Mouse (Mus musculus): ENCODE measurements around the gene Gm37240. TPM values are rescaled to one million over a fixed set of nuclear protein-coding genes. Genes with fewer than 3 reads are reported as not detected.

The Gm37240 gene
- polyA plus RNA-seq, 1 experiment from 2014 or later = 0.93 TPM

GRCm38 (mm10) chr3:85842881-85843218, 44.5 kb downstream of the Gm37240 start:
- no peaks in the 10 kb centered on the region for H3K27me3 ChIP-seq (replicated peaks; ENCODE audit: control insufficient read depth, insufficient read depth, low read length)
- H3K27ac ChIP-seq (ENCODE audit: low read depth, low read length) = no peak overlapping the region
- ATAC-seq = no peak
- no peak overlapping the region for H3K9ac ChIP-seq (ENCODE audit: low read depth, low read length)
- no peaks in the 10 kb centered on the region for H3K9me3 ChIP-seq (ENCODE audit: control insufficient read depth, low read length)
- no peak overlapping the region for H3K4me3 ChIP-seq (ENCODE audit: low read length)
- H3K4me1 ChIP-seq (ENCODE audit: control insufficient read depth, insufficient read depth, low read depth, low read length) = peaks cover 6% of the 10 kb centered on the region; the same call in 1 of the 2 replicates
- H3K4me2 ChIP-seq (ENCODE audit: low read length) = no peak overlapping the region
- no peaks in the 10 kb centered on the region for H3K36me3 ChIP-seq (ENCODE audit: control insufficient read depth, insufficient read depth, low read length)

GRCm38 (mm10) chr3:85842177-85842880, 45.0 kb downstream of the Gm37240 start:
- H3K9ac ChIP-seq (ENCODE audit: low read depth, low read length) = no peak overlapping the region
- H3K4me3 ChIP-seq (ENCODE audit: low read length) = no peak overlapping the region
- H3K4me1 ChIP-seq (ENCODE audit: control insufficient read depth, insufficient read depth, low read depth, low read length) = peaks cover 6% of the 10 kb centered on the region; the same call in 1 of the 2 replicates
- WGBS = 53% methylated on average over 9 of the region's 9 CpGs
- no peak overlapping the region for H3K4me2 ChIP-seq (ENCODE audit: low read length)
- H3K9me3 ChIP-seq (ENCODE audit: control insufficient read depth, low read length) = no peaks in the 10 kb centered on the region
- H3K27me3 ChIP-seq (replicated peaks; ENCODE audit: control insufficient read depth, insufficient read depth, low read length) = no peaks in the 10 kb centered on the region
- H3K27ac ChIP-seq (ENCODE audit: low read depth, low read length) = 0 out of 2 replicates have a peak overlapping the region, but pooled peaks have one; percentile 19
- no peak for ATAC-seq
- H3K36me3 ChIP-seq (ENCODE audit: control insufficient read depth, insufficient read depth, low read length) = no peaks in the 10 kb centered on the region

- 31% methylated on average over 2 of the region's 2 CpGs for WGBS
- H3K9me3 ChIP-seq (ENCODE audit: control insufficient read depth, low read length) = no peaks in the 10 kb centered on the region
- H3K36me3 ChIP-seq (ENCODE audit: control insufficient read depth, insufficient read depth, low read length) = no peaks in the 10 kb centered on the region
- H3K9ac ChIP-seq (ENCODE audit: low read depth, low read length) = no peak overlapping the region
- H3K27ac ChIP-seq (ENCODE audit: low read depth, low read length) = 0 out of 2 replicates have a peak overlapping the region, but pooled peaks have one; percentile 15
- no peak overlapping the region for H3K4me3 ChIP-seq (ENCODE audit: low read length)
- no peaks in the 10 kb centered on the region for H3K27me3 ChIP-seq (replicated peaks; ENCODE audit: control insufficient read depth, insufficient read depth, low read length)
- H3K4me2 ChIP-seq (ENCODE audit: low read length) = no peak overlapping the region
- no peak for ATAC-seq
- H3K4me1 ChIP-seq (ENCODE audit: control insufficient read depth, insufficient read depth, low read depth, low read length) = peaks cover 6% of the 10 kb centered on the region; the same call in 1 of the 2 replicates
Measured at GRCm38 (mm10) chr3:85841454-85842176, 45.7 kb downstream of the Gm37240 start.

- no peaks in the 10 kb centered on the region for H3K4me1 ChIP-seq (ENCODE audit: control insufficient read depth, insufficient read depth, low read depth, low read length)
Measured at GRCm38 (mm10) chr3:85833627-85834026, 53.7 kb downstream of the Gm37240 start.

GRCm38 (mm10) chr3:85832490-85833155, 54.7 kb downstream of the Gm37240 start:
- Histone ChIP-seq H3K4me1 (ENCODE audit: control insufficient read depth, insufficient read depth, low read depth, low read length) (no peaks in the 10 kb centered on the region), H3K27ac (ENCODE audit: low read depth, low read length) (no peak overlapping the region), H3K9me3 (ENCODE audit: control insufficient read depth, low read length) (no peaks in the 10 kb centered on the region), H3K4me3 (ENCODE audit: low read length) (no peak overlapping the region), H3K9ac (ENCODE audit: low read depth, low read length) (no peak overlapping the region), H3K36me3 (ENCODE audit: control insufficient read depth, insufficient read depth, low read length) (no peaks in the 10 kb centered on the region), H3K27me3 (replicated peaks; ENCODE audit: control insufficient read depth, insufficient read depth, low read length) (no peaks in the 10 kb centered on the region), H3K4me2 (ENCODE audit: low read length) (no peak overlapping the region)
- ATAC-seq = no peak
- 42% methylated on average over 10 of the region's 10 CpGs for WGBS

More at GRCm38 (mm10) chr3:85833627-85834026, 53.7 kb downstream of the Gm37240 start:
- Histone ChIP-seq H3K27ac (ENCODE audit: low read depth, low read length) (no peak overlapping the region), H3K9ac (ENCODE audit: low read depth, low read length) (no peak overlapping the region), H3K9me3 (ENCODE audit: control insufficient read depth, low read length) (no peaks in the 10 kb centered on the region), H3K4me3 (ENCODE audit: low read length) (no peak overlapping the region), H3K36me3 (ENCODE audit: control insufficient read depth, insufficient read depth, low read length) (no peaks in the 10 kb centered on the region), H3K4me2 (ENCODE audit: low read length) (no peak overlapping the region), H3K27me3 (replicated peaks; ENCODE audit: control insufficient read depth, insufficient read depth, low read length) (no peaks in the 10 kb centered on the region)
- WGBS = 60% methylated on average over 1 of the region's 1 CpGs
- no peak for ATAC-seq

- ATAC-seq = no peak
- no peak overlapping the region for H3K27ac ChIP-seq (ENCODE audit: low read depth, low read length)
Measured at GRCm38 (mm10) chr3:85831785-85832184, 55.5 kb downstream of the Gm37240 start.

GRCm38 (mm10) chr3:85829047-85829446, 58.3 kb downstream of the Gm37240 start:
- ATAC-seq = no peak
- Histone ChIP-seq H3K9me3 (ENCODE audit: control insufficient read depth, low read length) (no peaks in the 10 kb centered on the region), H3K27ac (ENCODE audit: low read depth, low read length) (no peak overlapping the region), H3K4me1 (ENCODE audit: control insufficient read depth, insufficient read depth, low read depth, low read length) (no peaks in the 10 kb centered on the region), H3K4me2 (ENCODE audit: low read length) (no peak overlapping the region), H3K27me3 (replicated peaks; ENCODE audit: control insufficient read depth, insufficient read depth, low read length) (no peaks in the 10 kb centered on the region), H3K4me3 (ENCODE audit: low read length) (no peak overlapping the region), H3K36me3 (ENCODE audit: control insufficient read depth, insufficient read depth, low read length) (no peaks in the 10 kb centered on the region), H3K9ac (ENCODE audit: low read depth, low read length) (no peak overlapping the region)
- 62% methylated on average over 4 of the region's 4 CpGs for WGBS

More at GRCm38 (mm10) chr3:85831785-85832184, 55.5 kb downstream of the Gm37240 start:
- Histone ChIP-seq H3K36me3 (ENCODE audit: control insufficient read depth, insufficient read depth, low read length) (no peaks in the 10 kb centered on the region), H3K9ac (ENCODE audit: low read depth, low read length) (no peak overlapping the region), H3K27me3 (replicated peaks; ENCODE audit: control insufficient read depth, insufficient read depth, low read length) (no peaks in the 10 kb centered on the region), H3K9me3 (ENCODE audit: control insufficient read depth, low read length) (no peaks in the 10 kb centered on the region), H3K4me2 (ENCODE audit: low read length) (no peak overlapping the region), H3K4me1 (ENCODE audit: control insufficient read depth, insufficient read depth, low read depth, low read length) (no peaks in the 10 kb centered on the region), H3K4me3 (ENCODE audit: low read length) (no peak overlapping the region)
- WGBS = 82% methylated on average over 1 of the region's 1 CpGs

GRCm38 (mm10) chr3:85827815-85828214, 59.5 kb downstream of the Gm37240 start:
- Histone ChIP-seq H3K27ac (ENCODE audit: low read depth, low read length) (no peak overlapping the region), H3K27me3 (replicated peaks; ENCODE audit: control insufficient read depth, insufficient read depth, low read length) (no peaks in the 10 kb centered on the region), H3K9ac (ENCODE audit: low read depth, low read length) (no peak overlapping the region), H3K9me3 (ENCODE audit: control insufficient read depth, low read length) (no peaks in the 10 kb centered on the region), H3K4me1 (ENCODE audit: control insufficient read depth, insufficient read depth, low read depth, low read length) (no peaks in the 10 kb centered on the region), H3K4me2 (ENCODE audit: low read length) (no peak overlapping the region), H3K36me3 (ENCODE audit: control insufficient read depth, insufficient read depth, low read length) (no peaks in the 10 kb centered on the region), H3K4me3 (ENCODE audit: low read length) (no peak overlapping the region)
- 56% methylated on average over 6 of the region's 6 CpGs for WGBS
- ATAC-seq = no peak

- ATAC-seq = no peak
- H3K9ac ChIP-seq (ENCODE audit: low read depth, low read length) = no peak overlapping the region
- no peak overlapping the region for H3K4me3 ChIP-seq (ENCODE audit: low read length)
- no peaks in the 10 kb centered on the region for H3K27me3 ChIP-seq (replicated peaks; ENCODE audit: control insufficient read depth, insufficient read depth, low read length)
- no peaks in the 10 kb centered on the region for H3K9me3 ChIP-seq (ENCODE audit: control insufficient read depth, low read length)
- no peak overlapping the region for H3K27ac ChIP-seq (ENCODE audit: low read depth, low read length)
- no peaks in the 10 kb centered on the region for H3K4me1 ChIP-seq (ENCODE audit: control insufficient read depth, insufficient read depth, low read depth, low read length)
- WGBS = 62% methylated on average over 4 of the region's 4 CpGs
- H3K4me2 ChIP-seq (ENCODE audit: low read length) = no peak overlapping the region
- no peaks in the 10 kb centered on the region for H3K36me3 ChIP-seq (ENCODE audit: control insufficient read depth, insufficient read depth, low read length)
Measured at GRCm38 (mm10) chr3:85827283-85827682, 60.0 kb downstream of the Gm37240 start.

All from hindbrain, embryonic 16.5 days (tissue).